Mouse (Mus musculus) CH12.LX (cell line): ENCODE results near the gene Shld2. TPM values are rescaled to one million over a fixed set of nuclear protein-coding genes. Genes with fewer than 3 reads are reported as not detected.

Source experiments
- DNase-seq: peaks from one replicate; pipeline ENCODE4 v3.0.0-alpha.2; 2013; ENCODE audit errors: extremely low read depth
- H3K27ac ChIP-seq: 2 replicates; pipeline ENCODE4 v1.5.1; 2012; ENCODE audit warnings: low read depth, mild to moderate bottlenecking, control low read depth, moderate library complexity; ENCODE audit not compliant: insufficient read depth
- H3K27me3 ChIP-seq: replicated peaks from 2 replicates; pipeline ENCODE3; 2012; ENCODE audit warnings: inconsistent platforms
- H3K36me3 ChIP-seq, 2 experiments: replicated peaks in 1 of 2; 2 replicates each; pipeline versions ENCODE3 to v1.6.1; 2012; ENCODE audit warnings: inconsistent platforms in 1 of 2, low read length in 1 of 2, mild to moderate bottlenecking in 1 of 2, mixed read lengths in 1 of 2, moderate library complexity in 1 of 2; ENCODE audit not compliant: control insufficient read depth in 1 of 2, insufficient read depth in 1 of 2
- H3K4me1 ChIP-seq, 2 experiments: 2 replicates each; pipeline ENCODE4 v1.6.1; 2012; ENCODE audit warnings: inconsistent platforms in 1 of 2, moderate library complexity in 1 of 2; ENCODE audit not compliant: insufficient read depth in 2 of 2, control insufficient read depth in 1 of 2
- H3K4me2 ChIP-seq: 2 replicates; pipeline ENCODE4 v1.6.1; 2012; ENCODE audit warnings: low read depth, mild to moderate bottlenecking, control low read depth; ENCODE audit not compliant: poor library complexity, insufficient read depth, severe bottlenecking
- H3K4me3 ChIP-seq, 3 experiments: fragments of 150-350 bp in 1 of 3; sonication (generic) in 1 of 3; replicated peaks in 1 of 3; 2 replicates each; pipeline versions ENCODE3 to v1.5.1; 2011 to 2012; ENCODE audit warnings: low read depth in 2 of 3, low read length in 2 of 3, mild to moderate bottlenecking in 2 of 3, moderate library complexity in 2 of 3, control low read depth in 1 of 3, improper control_type of control experiment in 1 of 3, inconsistent platforms in 1 of 3, mixed read lengths in 1 of 3; ENCODE audit not compliant: poor library complexity in 1 of 3
- H3K79me2 ChIP-seq: replicated peaks from 2 replicates; pipeline ENCODE4 v1.6.1; 2012; ENCODE audit warnings: mild to moderate bottlenecking, moderate library complexity; ENCODE audit not compliant: control insufficient read depth, poor library complexity, insufficient read depth, severe bottlenecking; ENCODE audit errors: extremely low read depth
- H3K9ac ChIP-seq: 2 replicates; pipeline ENCODE4 v1.6.1; 2012; ENCODE audit warnings: low read depth, mild to moderate bottlenecking, control low read depth, moderate library complexity; ENCODE audit not compliant: insufficient read depth
- H3K9me3 ChIP-seq: replicated peaks from 2 replicates; pipeline ENCODE3; 2012; ENCODE audit warnings: low read length, inconsistent platforms, mixed read lengths
- BHLHE40 ChIP-seq: IDR thresholded peaks from 2 replicates; pipeline ENCODE4 v1.6.1; 2011; ENCODE audit warnings: mild to moderate bottlenecking, low read depth, low read length, improper control_type of control experiment
- CHD2 ChIP-seq: IDR thresholded peaks from 2 replicates; pipeline ENCODE4 v1.6.1; 2011; ENCODE audit warnings: low read length, improper control_type of control experiment
- ELF1 ChIP-seq: IDR thresholded peaks from 2 replicates; pipeline ENCODE4 v1.6.1; 2014; ENCODE audit warnings: low read depth, mild to moderate bottlenecking, inconsistent platforms, low read length, improper control_type of control experiment
- EP300 ChIP-seq: IDR thresholded peaks from 2 replicates; pipeline ENCODE4 v1.6.1; 2011; ENCODE audit warnings: low read length, improper control_type of control experiment
- ETS1 ChIP-seq: conservative IDR thresholded peaks from 2 replicates; pipeline ENCODE4 v1.6.1; 2012; ENCODE audit warnings: low read depth, mild to moderate bottlenecking, inconsistent platforms, low read length, improper control_type of control experiment, moderate library complexity
- GABPA ChIP-seq: IDR thresholded peaks from 2 replicates; pipeline ENCODE4 v1.6.1; 2012; ENCODE audit warnings: low read depth, low read length, improper control_type of control experiment, inconsistent platforms; ENCODE audit not compliant: insufficient replicate concordance
- HCFC1 ChIP-seq: IDR thresholded peaks from 2 replicates; pipeline ENCODE4 v1.6.1; 2012; ENCODE audit warnings: low read depth, mild to moderate bottlenecking, inconsistent platforms, low read length, improper control_type of control experiment
- JUN ChIP-seq: IDR thresholded peaks from 2 replicates; pipeline ENCODE4 v1.6.1; 2011; ENCODE audit warnings: low read depth, mild to moderate bottlenecking, low read length, improper control_type of control experiment, moderate library complexity; ENCODE audit not compliant: insufficient read depth
- JUND ChIP-seq: conservative IDR thresholded peaks from 2 replicates; pipeline ENCODE4 v1.6.1; 2011; ENCODE audit warnings: low read depth, low read length, improper control_type of control experiment
- MAFK ChIP-seq: IDR thresholded peaks from 2 replicates; pipeline ENCODE4 v1.6.1; 2011; ENCODE audit warnings: low read length, improper control_type of control experiment; ENCODE audit not compliant: insufficient replicate concordance
- MAZ ChIP-seq: IDR thresholded peaks from 2 replicates; pipeline ENCODE4 v1.6.1; 2012; ENCODE audit warnings: low read depth, mild to moderate bottlenecking, inconsistent platforms, low read length, improper control_type of control experiment, moderate library complexity
- MXI1 ChIP-seq: IDR thresholded peaks from 2 replicates; pipeline ENCODE4 v1.6.1; 2011; ENCODE audit warnings: mild to moderate bottlenecking, low read depth, low read length, improper control_type of control experiment
- MYC ChIP-seq: IDR thresholded peaks from 2 replicates; pipeline ENCODE4 v1.6.1; 2011; ENCODE audit warnings: low read depth, mild to moderate bottlenecking, improper control_type of control experiment, low read length
- NELFE ChIP-seq: IDR thresholded peaks from 2 replicates; pipeline ENCODE4 v1.6.1; 2011; ENCODE audit warnings: low read depth, low read length, improper control_type of control experiment
- NRF1 ChIP-seq: IDR thresholded peaks from 2 replicates; pipeline ENCODE4 v1.6.1; 2014; ENCODE audit warnings: low read depth, mild to moderate bottlenecking, inconsistent platforms, low read length, improper control_type of control experiment, moderate library complexity
- PAX5 ChIP-seq: IDR thresholded peaks from 2 replicates; pipeline ENCODE4 v1.6.1; 2012; ENCODE audit warnings: low read length, inconsistent platforms, mixed read lengths
- POLR2A ChIP-seq: IDR thresholded peaks from 2 replicates; pipeline ENCODE4 v1.6.1; 2011; ENCODE audit warnings: low read depth, mild to moderate bottlenecking, improper control_type of control experiment, low read length
- SIN3A ChIP-seq: IDR thresholded peaks from 2 replicates; pipeline ENCODE4 v1.6.1; 2012; ENCODE audit warnings: low read length, improper control_type of control experiment, inconsistent platforms
- SMC3 ChIP-seq: IDR thresholded peaks from 2 replicates; pipeline ENCODE4 v1.6.1; 2011; ENCODE audit warnings: low read depth, low read length, improper control_type of control experiment
- TBP ChIP-seq: conservative IDR thresholded peaks from 2 replicates; pipeline ENCODE4 v1.6.1; 2011; ENCODE audit warnings: low read depth, low read length, improper control_type of control experiment
- USF1 ChIP-seq: IDR thresholded peaks from 2 replicates; pipeline ENCODE4 v1.6.1; 2014; ENCODE audit warnings: low read depth, mild to moderate bottlenecking, inconsistent platforms, low read length, improper control_type of control experiment
- USF2 ChIP-seq: conservative IDR thresholded peaks from 2 replicates; pipeline ENCODE4 v1.6.1; 2011; ENCODE audit warnings: low read depth, low read length, improper control_type of control experiment
- ZC3H11A ChIP-seq: IDR thresholded peaks from 2 replicates; pipeline ENCODE4 v1.6.1; 2012; ENCODE audit warnings: low read depth, mild to moderate bottlenecking, inconsistent platforms, low read length, improper control_type of control experiment
- ZKSCAN1 ChIP-seq: IDR thresholded peaks from 2 replicates; pipeline ENCODE4 v1.6.1; 2012; ENCODE audit warnings: low read depth, inconsistent platforms, low read length, improper control_type of control experiment, borderline replicate concordance
- ZMIZ1 ChIP-seq: IDR thresholded peaks from 2 replicates; pipeline ENCODE4 v1.6.1; 2012; ENCODE audit warnings: low read depth, mild to moderate bottlenecking, inconsistent platforms, low read length, improper control_type of control experiment
- ZNF384 ChIP-seq: IDR thresholded peaks from 2 replicates; pipeline ENCODE4 v1.6.1; 2012; ENCODE audit warnings: low read depth, low read length, improper control_type of control experiment, inconsistent platforms
- dilution Hi-C: fragments of 300-500 bp; cut with MboI; formaldehyde crosslinking; loops from 2 replicates; pipeline ENCODE4 v1.14.3; 2020; ENCODE audit warnings: low sequenced_read_pairs; ENCODE audit not compliant: extremely low pct_unique_long_range_greater_than_20kb, extremely low pct_ligation_motif_present
- in situ Hi-C: fragments of 300-500 bp; cut with MboI; formaldehyde crosslinking; loops from 3 replicates; pipeline ENCODE4 v1.14.3; 2019; ENCODE audit warnings: low sequenced_read_pairs, low pct_ligation_motif_present, low pct_unique_long_range_greater_than_20kb, mixed read lengths
- polyA plus RNA-seq: library from polyadenylated mRNA; unstranded; fragments of >175 nt; gene quantifications from 2 replicates; pipeline ENCODE4 v1.2.1, GENCODE M21; 2012; ENCODE audit warnings: low read depth; ENCODE audit not compliant: insufficient read length
- total RNA-seq, 2 experiments: library from RNA; depleted of rRNA; stranded (reverse); fragments of 300-350 nt in 1 of 2; fragments of >200 nt in 1 of 2; gene quantifications; 2 replicates each; pipeline ENCODE4 v1.2.3; 2012 to 2014

Shld2 gene
- total and polyA plus RNA-seq, 3 experiments = 12.0 to 21.8 (median 13.9) TPM

- TF ChIP-seq HCFC1 (no peak), SMC3 (0 out of 2 replicates have a peak, but pooled peaks have one; percentile 3), SIN3A (peak; percentile 81), NRF1 (no peak), JUN (peak; percentile 98), PAX5 (no peak), USF2 (no peak), ZC3H11A (no peak), TBP (no peak)
- TF ChIP-seq, all 38 proteins: peak for 16
Observed at GRCm38 (mm10) chr14:34207996-34208395, 102.3 kb downstream of the Shld2 start (continued).

- in situ Hi-C loops = no loop called here
- peak within 1 kb of the TSS in 1 of 3 experiments; percentile 57 for H3K4me3 ChIP-seq
- dilution Hi-C loops = no loop called here
Observed at GRCm38 (mm10) chr14:34201231-34202035, 108.9 kb downstream of the Shld2 start, which contains the start of gene Gprin2. TSS of gene Gprin2 (minus strand) at chr14:34201653.

GRCm38 (mm10) chr14:34200738-34201230 is 109.5 kb downstream of the Shld2 start:
- H3K9me3 ChIP-seq = no peaks in the 10 kb centered on the region
- no peak for DNase-seq
- no peak overlapping the region for H3K9ac ChIP-seq
- H3K4me3 ChIP-seq = peak overlapping the region in 1 of 3 experiments; percentile 57
- H3K79me2 ChIP-seq = no peaks in the 10 kb centered on the region
- dilution Hi-C loops = no loop called here
- in situ Hi-C loops = no loop called here
- TF ChIP-seq SIN3A = no peak
- TF ChIP-seq USF2 = no peak
- no peak for TF ChIP-seq ZNF384
- no peak for TF ChIP-seq BHLHE40
- no peak for TF ChIP-seq USF1
- no peak for TF ChIP-seq ZMIZ1
- TF ChIP-seq MXI1 = no peak
- no peak for TF ChIP-seq MYC
- no peak for TF ChIP-seq JUND
- no peak for TF ChIP-seq CHD2
- no peak for TF ChIP-seq SMC3
- no peak for TF ChIP-seq ETS1
- no peak for TF ChIP-seq HCFC1
- no peak for TF ChIP-seq JUN
- TF ChIP-seq NELFE = no peak
- no peak for TF ChIP-seq PAX5
- TF ChIP-seq POLR2A = no peak
- TF ChIP-seq ZKSCAN1 = no peak
- no peak for TF ChIP-seq ELF1
- TF ChIP-seq ZC3H11A = no peak
- peaks cover 0 to 28% of the 10 kb centered on the region in 2 experiments; a peak in 2 of 4 replicates for H3K4me1 ChIP-seq
- peaks cover 30% of the 10 kb centered on the region for H3K27me3 ChIP-seq
- H3K27ac ChIP-seq = no peak overlapping the region
- peak overlapping the region; percentile 27; the same call in 1 of the 2 replicates for H3K4me2 ChIP-seq
- H3K36me3 ChIP-seq = no peaks in the 10 kb centered on the region

More at GRCm38 (mm10) chr14:34201231-34202035, 108.9 kb downstream of the Shld2 start, which contains the start of gene Gprin2:
- Histone ChIP-seq H3K27me3 (peaks cover 30% of the 10 kb centered on the region), H3K79me2 (no peaks in the 10 kb centered on the region), H3K27ac (no peak within 1 kb of the TSS), H3K9me3 (no peaks in the 10 kb centered on the region), H3K36me3 (no peaks in the 10 kb centered on the region), H3K4me1 (peaks cover 0 to 28% of the 10 kb centered on the region in 2 experiments; a peak in 2 of 4 replicates), H3K4me2 (peak within 1 kb of the TSS; percentile 27; the same call in 1 of the 2 replicates), H3K9ac (no peak within 1 kb of the TSS)
- DNase-seq = no peak
- TF ChIP-seq MAFK (no peak), JUN (no peak), ZNF384 (no peak), EP300 (no peak), MAZ (no peak), GABPA (no peak), ZC3H11A (no peak)
